Mouse (Mus musculus): ENCODE results near the gene Psenen.

Psenen gene

GRCm38 (mm10) chr7:30553021-30553589, 10.3 kb downstream of the Psenen start:
- peak; percentile 41 for DNase-seq

- peak; percentile 97 for DNase-seq
Measured at GRCm38 (mm10) chr7:30552102-30553020, 11.1 kb downstream of the Psenen start, which contains the start of the genes Hspb6 and Proser3. Gene Hspb6, plus strand, starts transcription at chr7:30552178. Gene Proser3, minus strand, starts transcription at chr7:30552299.

GRCm38 (mm10) chr7:30551445-30552101, 11.9 kb downstream of the Psenen start:
- no peak for DNase-seq

DNA sequence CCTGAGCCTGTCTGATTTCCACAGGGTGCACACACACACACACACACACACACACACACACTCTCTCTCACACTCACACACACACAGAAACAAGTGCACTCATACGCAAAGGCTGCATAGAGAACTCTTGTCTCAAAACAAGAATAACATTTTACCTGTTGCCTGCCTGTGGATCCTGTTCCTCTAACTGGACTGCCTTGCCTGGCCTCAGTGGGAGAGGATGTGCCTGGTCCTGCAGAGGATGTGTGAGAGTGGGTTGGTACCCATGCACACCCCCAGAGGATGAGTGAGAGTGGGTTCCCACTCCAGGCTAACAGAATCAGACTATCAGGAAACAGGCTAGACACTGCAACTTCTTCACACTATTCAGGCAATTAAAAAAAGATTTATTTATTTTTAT, 12.8 kb downstream of the Psenen start:
- no peak for DNase-seq

DNA sequence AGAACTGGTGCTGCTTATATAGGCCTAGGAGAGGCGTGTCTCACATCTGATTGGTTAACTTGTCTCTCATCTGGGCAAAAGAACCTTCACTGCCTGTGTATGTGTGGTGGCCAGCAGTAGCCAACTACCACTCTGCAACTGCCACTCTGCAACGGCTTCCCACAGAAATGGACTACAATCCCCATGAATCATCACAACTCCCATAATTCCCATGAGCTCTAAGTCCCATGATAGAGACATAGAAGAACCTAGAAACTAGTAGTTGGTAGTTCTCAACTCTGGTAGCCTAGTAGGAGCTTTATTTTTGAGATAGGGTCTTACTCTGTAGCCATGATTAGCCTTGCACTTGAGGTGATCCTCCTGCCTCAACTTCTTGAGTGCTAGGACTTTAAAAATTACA, 13.5 kb downstream of the Psenen start:
- no peak for DNase-seq

GRCm38 (mm10) chr7:30544327-30544726, 19.1 kb downstream of the Psenen start:
- DNase-seq: no peak

- no peak for DNase-seq
Measured at GRCm38 (mm10) chr7:30540572-30540971, 22.9 kb downstream of the Psenen start.

- peak; percentile 96 for DNase-seq
Measured at GRCm38 (mm10) chr7:30534633-30535577, 28.5 kb downstream of the Psenen start, which contains the start of gene Arhgap33. Gene Arhgap33, minus strand, starts transcription at chr7:30535060.

DNA sequence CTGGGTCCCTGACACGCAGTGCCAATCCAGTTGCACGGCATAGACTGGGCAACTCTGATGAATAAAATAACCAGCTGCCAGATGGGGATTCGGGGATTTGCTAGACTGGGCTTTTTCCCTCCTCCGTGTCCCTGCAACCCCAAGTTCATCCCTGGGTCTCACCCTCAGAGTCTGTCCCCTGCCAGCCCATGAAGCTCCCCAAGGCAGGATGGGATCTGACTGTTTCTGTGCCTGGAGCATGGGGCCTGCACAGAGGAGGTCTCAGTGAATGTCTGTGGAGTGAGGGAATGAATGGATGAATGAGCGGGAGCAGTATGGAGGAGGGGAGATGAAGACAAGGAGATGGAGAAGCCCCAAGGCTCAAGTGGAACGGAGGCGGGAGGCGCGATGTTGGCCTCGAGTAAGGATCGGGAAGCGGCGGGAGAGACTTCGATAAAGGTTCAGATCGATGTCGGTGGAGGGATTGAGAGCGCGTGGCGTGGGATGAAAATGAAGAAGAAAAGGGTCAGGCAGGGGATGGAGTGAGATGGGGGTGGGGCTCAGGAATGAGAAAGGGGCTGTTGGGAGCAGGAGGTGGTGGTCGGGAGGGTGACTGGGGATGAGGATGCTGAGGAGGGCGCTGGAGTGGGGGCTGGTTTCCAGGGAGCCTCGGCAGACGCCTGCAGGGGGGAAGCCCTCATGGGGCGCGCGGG, 29.3 kb downstream of the Psenen start:
- DNase-seq: no peak

- DNase-seq: no peak
Measured at GRCm38 (mm10) chr7:30532931-30533330, 30.5 kb downstream of the Psenen start.

- no peak for DNase-seq
Measured at GRCm38 (mm10) chr7:30531291-30531815, 32.1 kb downstream of the Psenen start.

DNA sequence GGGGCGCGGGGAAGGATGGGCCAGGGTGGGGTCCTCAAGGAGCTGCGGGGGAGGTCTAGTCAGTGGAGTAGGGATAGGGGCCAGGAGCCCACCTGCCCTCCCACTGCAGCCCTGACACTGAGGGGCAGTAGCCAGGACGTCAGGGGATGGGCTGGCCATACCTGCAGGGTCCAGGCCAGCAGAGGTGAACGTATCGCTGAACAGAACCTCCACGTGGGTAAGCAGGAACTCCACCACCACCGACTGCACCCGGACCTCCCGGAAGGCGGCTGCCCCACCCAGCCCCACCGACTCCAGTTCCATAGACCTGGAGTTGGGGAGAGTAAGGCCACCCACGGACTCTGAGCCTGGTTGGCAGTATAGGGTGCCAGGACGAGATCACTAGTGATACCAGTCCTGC, 36.4 kb downstream of the Psenen start:
- no peak for DNase-seq

DNA sequence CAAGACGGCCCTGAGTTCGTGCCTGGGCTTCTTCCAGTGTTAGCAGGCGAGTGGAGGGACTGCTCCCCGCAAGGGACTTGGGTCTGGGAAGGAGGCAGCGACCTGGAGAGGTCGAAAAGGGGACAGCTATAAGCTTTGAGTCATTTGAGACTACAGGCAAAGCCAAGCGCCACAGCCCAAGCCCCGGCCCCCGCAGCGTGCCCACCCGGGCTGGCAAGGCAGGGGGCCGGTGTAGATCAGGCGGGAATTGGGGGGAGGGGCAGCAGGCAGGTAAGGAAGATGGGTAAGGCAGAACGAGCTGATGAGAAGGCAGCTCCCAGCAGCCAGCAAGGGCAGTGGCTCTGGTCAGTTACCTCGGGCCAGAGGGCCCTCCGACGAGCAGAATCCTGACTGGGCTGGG, 37.0 kb downstream of the Psenen start:
- no peak for DNase-seq

GRCm38 (mm10) chr7:30525954-30526353, 37.5 kb downstream of the Psenen start:
- peak; percentile 41 for DNase-seq

DNA sequence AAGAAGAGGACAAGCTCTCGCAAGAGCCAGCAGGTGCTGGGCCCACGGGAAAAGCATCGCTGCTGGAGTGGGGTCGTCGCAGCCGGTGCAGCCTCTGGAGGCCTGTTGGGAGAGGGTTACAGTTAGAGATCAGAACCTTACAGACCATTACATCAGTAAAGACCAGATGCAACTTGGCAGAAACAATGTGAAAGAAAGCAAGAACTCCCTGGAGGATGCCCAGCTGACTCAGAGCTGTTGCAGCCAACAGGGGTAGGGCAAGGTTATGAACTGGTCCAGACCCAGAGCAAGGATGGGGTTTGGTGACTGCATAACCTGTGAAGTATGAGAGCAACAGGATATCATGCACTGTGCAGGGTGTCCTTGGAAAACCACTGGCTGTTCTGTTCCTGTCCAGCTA, 38.9 kb downstream of the Psenen start:
- no peak for DNase-seq

- DNase-seq: no peak
Measured at GRCm38 (mm10) chr7:30522871-30523270, 40.6 kb downstream of the Psenen start.

GRCm38 (mm10) chr7:30520856-30521255, 42.6 kb downstream of the Psenen start:
- DNase-seq: no peak

- no peak for DNase-seq
Measured at GRCm38 (mm10) chr7:30520396-30520795, 43.0 kb downstream of the Psenen start.

DNA sequence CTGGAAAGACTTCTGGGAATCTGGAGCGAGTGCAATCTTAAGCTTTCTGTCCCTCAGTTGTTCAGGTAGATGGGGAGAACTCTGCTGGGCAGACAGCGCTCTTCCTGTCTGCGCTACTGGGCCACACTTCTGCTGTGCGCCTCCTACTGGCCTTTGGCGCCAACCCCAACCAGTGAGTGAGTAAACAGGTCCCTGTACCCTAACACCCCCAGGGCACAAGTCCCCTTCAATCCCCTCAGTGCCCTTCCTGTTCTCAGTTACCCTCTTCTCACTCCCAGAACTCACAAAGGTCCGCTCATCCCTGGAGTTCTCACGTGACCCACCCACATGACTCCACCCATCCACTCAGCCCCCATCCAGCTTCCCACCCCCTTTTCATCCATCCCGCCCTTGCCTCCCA, 45.1 kb downstream of the Psenen start:
- no peak for DNase-seq

GRCm38 (mm10) chr7:30515003-30515760, 48.2 kb downstream of the Psenen start:
- DNase-seq: no peak
